Mouse (Mus musculus): ENCODE data around the gene Rcc1.
"Not testable (repeated sequence)": the region's sequence is repeated elsewhere in the genome, so short reads cannot be mapped to it uniquely, and the experiment has no call there.

Gene Rcc1

GRCm38 (mm10) chr4:132311801-132312200, 41.6 kb downstream of the Rcc1 start:
- no peak for DNase-seq (ENCODE audit: low spot score)

GRCm38 (mm10) chr4:132311209-132311608, 42.2 kb downstream of the Rcc1 start:
- no peak for DNase-seq (ENCODE audit: low spot score)

GRCm38 (mm10) chr4:132309849-132310472, 43.4 kb downstream of the Rcc1 start:
- no peak for DNase-seq (ENCODE audit: low spot score)

GRCm38 (mm10) chr4:132309140-132309848, 44.1 kb downstream of the Rcc1 start:
- no peak for DNase-seq (ENCODE audit: low spot score)

GRCm38 (mm10) chr4:132308437-132309139, 44.8 kb downstream of the Rcc1 start:
- DNase-seq (ENCODE audit: low spot score) = peak; percentile 85

GRCm38 (mm10) chr4:132306004-132306403, 47.4 kb downstream of the Rcc1 start:
- no peak for DNase-seq (ENCODE audit: low spot score)

GRCm38 (mm10) chr4:132305276-132305675, 48.1 kb downstream of the Rcc1 start:
- no peak for DNase-seq (ENCODE audit: low spot score)

- DNase-seq (ENCODE audit: low spot score) = not testable (repeated sequence)
Observed at GRCm38 (mm10) chr4:132303484-132303883, 49.9 kb downstream of the Rcc1 start.

GRCm38 (mm10) chr4:132302939-132303479, 50.4 kb downstream of the Rcc1 start, which contains the start of gene Rab42:
Gene Rab42, minus strand, starts transcription at chr4:132303385.
- no peak for DNase-seq (ENCODE audit: low spot score)

- no peak for DNase-seq (ENCODE audit: low spot score)
Observed at GRCm38 (mm10) chr4:132301965-132302938, 51.2 kb downstream of the Rcc1 start.

- no peak for DNase-seq (ENCODE audit: low spot score)
Observed at GRCm38 (mm10) chr4:132301486-132301885, 51.9 kb downstream of the Rcc1 start.

- no peak for DNase-seq (ENCODE audit: low spot score)
Observed at GRCm38 (mm10) chr4:132299849-132300248, 53.6 kb downstream of the Rcc1 start.

- no peak for DNase-seq (ENCODE audit: low spot score)
Observed at GRCm38 (mm10) chr4:132295696-132296390, 57.6 kb downstream of the Rcc1 start.

- DNase-seq (ENCODE audit: low spot score) = no peak
Observed at GRCm38 (mm10) chr4:132293682-132294240, 59.6 kb downstream of the Rcc1 start.

GRCm38 (mm10) chr4:132292988-132293387, 60.4 kb downstream of the Rcc1 start:
- DNase-seq (ENCODE audit: low spot score) = no peak

GRCm38 (mm10) chr4:132291624-132292335, 61.6 kb downstream of the Rcc1 start:
- no peak for DNase-seq (ENCODE audit: low spot score)

- no peak for DNase-seq (ENCODE audit: low spot score)
Observed at GRCm38 (mm10) chr4:132291056-132291455, 62.3 kb downstream of the Rcc1 start.

GRCm38 (mm10) chr4:132288840-132289239, 64.6 kb downstream of the Rcc1 start:
- not testable (repeated sequence) for DNase-seq (ENCODE audit: low spot score)

Measured in ovary, adult 18-20 months (tissue).